Mouse (Mus musculus): Measurements from ENCODE around the gene Siva1.

The Siva1 gene

DNA sequence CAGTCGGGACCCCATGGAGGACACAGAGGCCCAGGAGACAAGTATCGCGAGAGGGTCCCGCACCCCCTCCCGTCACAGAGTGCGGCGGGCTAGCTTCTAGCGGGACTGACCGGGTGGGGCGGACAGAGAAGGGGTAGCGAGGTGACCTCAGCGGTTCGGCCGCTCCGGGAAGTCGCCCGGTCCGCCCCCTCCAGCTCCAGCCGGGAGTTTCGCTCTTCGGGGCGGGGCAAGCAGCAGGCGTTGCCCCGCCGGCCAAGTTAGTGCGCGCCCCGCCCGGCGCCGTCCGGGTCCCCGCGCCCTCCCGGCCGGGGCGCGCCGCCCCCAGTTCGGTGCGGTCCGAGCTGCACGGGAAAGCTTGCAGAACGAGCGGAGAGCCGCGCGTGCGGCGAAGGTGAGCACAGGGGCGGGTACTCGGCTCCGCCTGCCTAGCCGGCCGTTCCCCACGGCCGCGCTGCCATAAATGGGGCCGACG is 34.1 kb downstream of the Siva1 start, which contains the start of gene Zbtb42:
Gene Zbtb42, plus strand, starts transcription at position 274 of the 472 bp plus-strand sequence.
- DNase-seq (ENCODE audit: low read depth, low spot score) = no peak

DNA sequence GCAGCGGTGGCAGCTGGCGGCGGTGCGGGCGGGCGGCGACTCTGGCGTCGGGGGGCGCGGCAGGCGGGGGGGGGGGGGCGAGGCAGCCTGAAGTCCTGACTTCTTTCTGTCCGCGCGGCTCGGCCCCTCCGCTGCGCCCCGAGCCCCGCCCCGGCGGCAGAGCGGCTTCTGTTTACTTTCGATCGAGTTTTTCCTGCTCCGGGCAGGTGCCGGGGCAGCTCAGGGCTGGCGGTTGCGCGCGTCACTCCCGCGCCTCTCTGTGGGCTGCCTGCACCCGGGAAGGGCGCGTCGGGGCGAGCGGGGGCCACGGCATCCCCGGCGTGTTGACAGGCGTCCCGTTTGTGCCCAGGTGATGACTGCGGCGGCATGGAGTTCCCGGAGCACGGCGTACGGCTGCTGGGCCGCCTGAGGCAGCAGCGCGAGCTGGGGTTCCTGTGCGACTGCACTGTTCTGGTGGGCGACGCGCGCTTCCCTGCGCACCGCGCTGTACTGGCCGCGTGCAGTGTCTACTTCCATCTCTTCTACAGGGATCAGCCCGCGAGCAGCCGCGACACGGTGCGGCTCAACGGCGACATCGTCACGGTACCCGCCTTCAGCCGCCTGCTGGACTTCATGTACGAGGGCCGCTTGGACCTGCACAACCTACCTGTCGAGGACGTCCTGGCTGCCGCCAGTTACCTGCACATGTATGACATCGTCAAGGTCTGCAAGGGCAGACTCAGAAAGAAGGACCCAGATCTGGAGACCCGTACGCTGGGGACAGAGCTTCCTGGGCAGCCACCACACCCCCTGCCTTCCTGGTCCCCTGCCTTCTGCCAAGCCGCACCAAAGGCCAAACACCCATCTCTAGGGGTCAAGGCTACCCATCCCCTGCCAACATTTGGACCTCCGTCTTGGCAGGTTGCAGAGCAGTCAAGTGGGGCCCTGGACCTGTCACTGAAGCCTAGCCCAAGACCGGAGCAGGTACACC is 34.8 kb downstream of the Siva1 start:
- DNase-seq (ENCODE audit: low read depth, low spot score) = no peak

DNA sequence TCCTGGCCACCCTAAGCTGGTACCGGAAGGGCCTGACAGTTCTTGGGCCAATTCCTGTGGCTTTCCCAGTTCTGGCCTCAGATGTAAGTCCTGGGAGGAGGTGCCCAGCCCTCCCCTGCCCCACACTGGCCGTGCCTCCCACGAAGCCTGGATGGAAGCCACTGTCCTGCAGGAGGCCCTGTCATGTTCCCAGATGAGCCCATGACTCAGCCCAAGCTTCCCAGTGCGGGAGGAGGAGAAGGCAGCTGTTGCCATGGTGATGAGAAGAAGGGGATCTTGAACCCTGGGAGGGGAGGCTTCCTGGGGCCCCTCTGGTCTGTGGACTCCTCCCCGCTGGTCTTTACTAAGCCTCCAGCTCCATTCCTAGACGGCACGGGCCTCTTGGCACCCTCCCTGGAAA is 38.9 kb downstream of the Siva1 start:
- DNase-seq (ENCODE audit: low read depth, low spot score) = peak; percentile 72

DNA sequence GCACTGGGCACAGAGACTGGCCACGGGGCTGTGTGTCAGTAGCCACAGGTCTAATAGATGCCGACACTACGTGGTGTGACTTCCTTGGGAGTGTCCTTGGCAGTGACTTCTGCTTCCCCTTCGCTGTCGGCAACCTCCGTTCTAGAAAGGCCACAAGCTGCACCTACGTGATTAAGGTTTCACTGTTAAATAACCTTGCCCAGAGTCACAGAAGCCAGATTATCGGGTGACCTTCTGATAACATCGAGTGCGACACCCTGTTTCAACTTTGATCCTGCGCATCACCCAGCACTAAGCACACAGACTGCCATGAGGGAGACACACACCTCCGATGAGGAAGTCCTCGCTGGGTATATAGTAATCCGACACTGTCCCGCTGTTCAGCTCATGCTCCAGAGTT is 44.0 kb downstream of the Siva1 start:
- DNase-seq (ENCODE audit: low read depth, low spot score) = no peak

DNA sequence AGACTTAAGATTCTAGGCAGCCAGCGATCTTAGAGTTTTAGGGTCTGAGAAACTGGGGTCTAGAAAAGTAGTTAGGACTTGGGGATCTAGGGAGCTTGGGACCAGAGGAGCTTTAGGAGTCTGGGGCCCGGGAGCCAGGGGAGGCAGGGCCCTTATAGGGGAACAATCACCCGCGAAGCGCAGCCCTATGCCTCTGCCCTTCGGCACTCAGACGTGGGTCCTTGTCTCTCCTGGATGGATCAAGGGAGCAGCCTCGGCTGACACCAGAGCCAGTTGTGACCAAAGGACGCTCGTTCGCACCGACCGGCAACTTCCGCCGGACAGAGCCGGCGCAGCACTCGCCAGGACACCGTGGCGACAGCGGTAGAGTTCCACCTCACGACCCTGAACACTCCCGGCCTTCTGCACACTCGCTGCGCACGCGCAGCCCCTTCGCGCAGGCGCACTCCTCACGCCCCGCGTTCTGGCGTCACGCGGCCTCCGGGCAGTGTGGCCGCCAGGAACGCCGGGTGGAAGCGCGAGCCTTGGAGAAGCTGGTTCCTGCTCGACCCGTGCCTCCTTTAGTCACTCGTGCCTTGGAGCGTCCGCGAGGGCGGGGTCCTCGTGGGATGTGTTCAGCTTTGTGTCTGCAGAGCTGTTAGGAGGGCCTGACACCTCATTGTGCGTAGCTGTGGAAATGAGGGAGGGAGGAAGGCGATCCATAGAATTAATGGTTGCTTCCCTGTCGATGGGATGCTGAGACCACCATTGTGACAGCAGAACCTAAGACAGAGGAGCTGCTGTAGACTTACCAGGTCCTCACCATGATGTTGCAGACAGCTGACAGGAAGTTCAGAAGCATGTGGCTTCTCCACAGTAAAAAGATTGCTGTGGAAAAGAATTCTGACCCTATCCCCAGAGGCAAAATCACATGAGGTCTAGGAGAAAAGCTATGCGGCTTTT is 49.0 kb downstream of the Siva1 start:
- DNase-seq (ENCODE audit: low read depth, low spot score) = peak; percentile 90

DNA sequence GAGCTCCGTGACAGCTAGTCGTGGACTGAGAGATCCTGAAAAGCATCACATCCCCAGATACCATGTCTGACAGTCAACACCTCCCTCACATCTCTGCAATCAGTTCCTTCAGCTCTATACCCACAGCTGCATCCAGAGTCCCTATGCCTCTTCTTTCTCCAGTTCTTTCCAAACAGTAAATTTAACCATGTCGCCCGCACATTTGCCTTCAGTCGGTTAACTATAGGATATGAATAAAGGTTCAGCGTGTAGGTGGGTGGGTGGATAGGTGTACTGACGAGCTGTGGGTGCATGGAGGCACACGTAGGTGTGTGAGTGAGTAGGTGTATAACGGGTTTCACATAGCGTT is 49.6 kb downstream of the Siva1 start:
- DNase-seq (ENCODE audit: low read depth, low spot score) = no peak

DNA sequence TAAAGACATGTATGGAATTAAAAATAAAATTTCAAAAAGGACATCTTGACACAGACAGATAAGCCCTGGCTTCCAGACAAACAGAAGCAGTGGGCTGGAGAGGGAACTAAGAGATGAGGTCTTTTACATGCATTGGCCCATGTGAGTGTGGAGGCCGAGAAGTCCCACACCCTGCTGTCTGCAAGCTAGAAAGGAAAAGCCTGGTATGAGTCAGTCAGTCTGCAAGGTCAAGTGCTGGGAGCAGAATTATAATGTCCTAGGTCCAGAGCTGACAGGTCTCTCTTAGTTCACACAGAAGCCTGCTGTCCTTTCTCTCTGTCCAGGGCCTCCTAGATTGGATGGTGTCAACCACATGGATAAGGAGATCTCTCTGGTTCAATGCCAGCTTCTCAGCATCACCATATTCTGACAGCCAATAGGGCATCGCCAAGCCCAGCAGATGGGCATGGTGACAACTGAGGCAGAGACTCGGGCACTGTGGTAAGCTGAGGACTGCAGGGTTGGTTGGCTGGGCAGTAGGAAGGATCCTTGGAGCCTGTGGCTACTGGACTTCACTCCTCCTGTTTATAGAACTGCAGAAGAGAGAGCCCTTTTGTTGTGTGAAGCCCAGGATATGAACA is 52.4 kb downstream of the Siva1 start:
- DNase-seq (ENCODE audit: low read depth, low spot score) = no peak
